Mouse (Mus musculus) left cerebral cortex, adult 2 months (tissue): ENCODE results near the gene Zfp202. TPM values are rescaled to one million over a fixed set of nuclear protein-coding genes. Genes with fewer than 3 reads are reported as not detected.

Experiments used
- DNase-seq, 2 experiments: peaks; one replicate each; pipeline ENCODE4 v3.0.0; 2021 to 2022; ENCODE audit warnings: low spot score in 2 of 2, mixed read lengths in 1 of 2; ENCODE audit errors: extremely low spot score in 1 of 2
- H3K27ac ChIP-seq: fragments of 200-600 bp; 2 replicates; pipeline ENCODE4 v1.8.1; 2022
- H3K4me3 ChIP-seq: fragments of 200-600 bp; 2 replicates; pipeline ENCODE4 v1.8.1; 2022
- CTCF ChIP-seq: fragments of 200-600 bp; IDR thresholded peaks from 2 replicates; pipeline ENCODE4 v1.8.1; 2022; ENCODE audit warnings: antibody characterized with exemption, mild to moderate bottlenecking, moderate library complexity
- intact Hi-C: fragments of 180-260 bp; cut with DNase I; formaldehyde crosslinking; loops from one replicate; pipeline ENCODE4 v1.15.1; 2025
- total RNA-seq, 2 experiments: library from RNA; stranded (reverse); gene quantifications; 2 replicates each; pipeline ENCODE4 v1.2.3; 2021

Gene Zfp202
- total RNA-seq, 2 experiments from 2014 or later: 3.2 to 4.0 TPM

DNA sequence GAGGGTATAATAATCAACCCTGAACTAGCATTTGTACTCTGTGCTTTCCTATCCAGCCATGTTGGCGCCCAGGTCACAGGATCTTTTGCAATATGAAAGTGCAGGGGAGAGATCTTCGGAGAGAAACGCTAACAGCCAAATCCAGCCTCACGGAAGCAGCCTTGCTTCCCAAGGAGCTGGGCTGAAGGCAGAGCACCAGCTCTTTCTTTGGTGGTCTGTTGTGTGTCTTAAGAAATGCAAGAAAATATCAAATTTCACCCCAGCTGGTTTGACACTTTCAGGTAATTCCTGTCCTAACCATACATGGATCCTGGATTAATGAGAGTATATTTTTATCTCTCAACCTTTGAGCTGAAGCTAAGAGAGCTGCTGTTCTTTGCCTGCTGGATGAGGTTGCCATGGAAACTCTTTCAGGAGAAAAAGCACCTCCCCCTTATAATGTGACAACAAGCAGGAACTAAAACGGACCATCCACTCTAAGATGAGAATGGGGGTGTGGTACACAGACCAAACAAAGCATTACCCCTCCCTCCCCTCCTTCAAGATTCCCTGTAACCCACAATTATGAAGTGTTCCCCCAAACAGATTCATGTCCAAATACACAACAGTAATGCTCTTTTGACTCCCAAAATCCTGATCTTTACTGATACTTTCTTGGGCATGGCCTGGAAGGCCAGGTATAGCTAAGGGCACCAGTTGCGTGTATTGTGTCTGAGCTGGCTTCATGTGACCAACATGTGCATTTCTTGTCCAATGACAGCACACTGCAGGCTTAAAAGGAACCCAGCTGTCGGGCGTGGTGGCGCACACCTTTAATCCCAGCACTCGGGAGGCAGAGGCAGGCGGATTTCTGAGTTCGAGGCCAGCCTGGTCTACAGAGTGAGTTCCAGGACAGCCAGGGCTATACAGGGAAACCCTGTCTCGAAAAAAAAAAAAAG, 50.1 kb downstream of the Zfp202 start:
- DNase-seq: peak; percentile 32 to 39
- Histone ChIP-seq H3K4me3 (peak overlapping the region; percentile 40), H3K27ac (peak overlapping the region; percentile 97)
- intact Hi-C loops: loop anchor here (2.0 kb wide), 1 partner anchor 29 kb away; no protein-coding TSS in a partner anchor
- TF ChIP-seq CTCF: no peak

DNA sequence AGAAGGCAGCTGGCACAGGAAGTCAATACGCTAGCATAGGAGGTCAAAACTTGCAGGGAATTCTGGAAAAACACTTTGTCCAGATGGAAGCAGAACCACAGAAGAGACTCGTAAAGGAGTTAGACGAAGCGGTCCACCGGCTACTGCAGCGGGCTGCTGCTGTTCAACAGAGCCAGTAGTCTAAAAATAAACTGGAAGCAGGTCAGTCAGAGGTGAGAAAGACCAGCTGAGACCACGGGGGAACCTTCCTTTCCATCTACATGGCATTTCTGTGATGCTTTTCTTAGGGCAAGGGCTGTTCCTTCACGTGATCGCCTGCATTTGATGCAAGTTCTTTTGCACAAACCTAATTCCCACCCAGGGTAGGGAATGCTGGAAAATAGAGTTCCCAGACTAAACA, 53.4 kb downstream of the Zfp202 start:
- no peak for TF ChIP-seq CTCF
- peak overlapping the region; percentile 19; the same call in 1 of the 2 replicates for H3K27ac ChIP-seq

GRCm38 (mm10) chr9:40245974-40246665, 54.0 kb downstream of the Zfp202 start:
- TF ChIP-seq CTCF: no peak
- no peak for DNase-seq
- Histone ChIP-seq H3K4me3 (no peak overlapping the region), H3K27ac (peak overlapping the region; percentile 57)
- intact Hi-C loops: loop anchor here (1.0 kb wide), 1 partner anchor 22 kb away; no protein-coding TSS in a partner anchor

More for the DNA sequence above, 53.4 kb downstream of the Zfp202 start:
- H3K4me3 ChIP-seq: no peak overlapping the region
- intact Hi-C loops: no loop called here
- DNase-seq: no peak

- H3K27ac ChIP-seq: no peak overlapping the region
- intact Hi-C loops: loop anchor here (1.0 kb wide), 1 partner anchor 22 kb away; no protein-coding TSS in a partner anchor
- TF ChIP-seq CTCF: no peak
- DNase-seq: no peak
- no peak overlapping the region for H3K4me3 ChIP-seq
These were observed 54.6 kb downstream of the Zfp202 start for GRCm38 (mm10) chr9:40246702-40247101.

GRCm38 (mm10) chr9:40249106-40249505, 57.0 kb downstream of the Zfp202 start:
- no peak for TF ChIP-seq CTCF
- Histone ChIP-seq H3K4me3 (no peak overlapping the region), H3K27ac (no peak overlapping the region)
- intact Hi-C loops: no loop called here
- DNase-seq: no peak

GRCm38 (mm10) chr9:40252459-40252858, 60.3 kb downstream of the Zfp202 start:
- no peak for DNase-seq
- TF ChIP-seq CTCF: no peak
- H3K27ac ChIP-seq: no peak overlapping the region
- intact Hi-C loops: no loop called here
- H3K4me3 ChIP-seq: no peak overlapping the region

Other genes starting within 250 kb of the Zfp202 start
- gene Olfr975, start 240.3 kb upstream of the Zfp202 start, total RNA-seq: not detected
- gene Olfr976, start 231.2 kb upstream of the Zfp202 start, total RNA-seq: not detected
- gene Olfr978, start 200.2 kb upstream of the Zfp202 start, total RNA-seq: not detected
- gene Olfr979, start 188.9 kb upstream of the Zfp202 start, total RNA-seq: not detected
- gene Olfr980, start 182.7 kb upstream of the Zfp202 start, total RNA-seq: not detected
- not detected for gene Olfr981, start 170.9 kb upstream of the Zfp202 start, total RNA-seq
- not detected for gene Olfr982, start 118.5 kb upstream of the Zfp202 start, total RNA-seq
- gene Olfr983, start 98.7 kb upstream of the Zfp202 start, total RNA-seq: not detected
- not detected for gene Olfr984, start 78.1 kb upstream of the Zfp202 start, total RNA-seq
- gene Olfr985, start 62.1 kb upstream of the Zfp202 start, total RNA-seq: not detected
- not detected for gene Tmem225, start 44.2 kb upstream of the Zfp202 start, total RNA-seq
- under 1 TPM in 1 of 2 experiments, not detected in 1; 0.09 TPM for gene Olfr986, start 11.4 kb upstream of the Zfp202 start, total RNA-seq
- 100 to 1,000 TPM; 110 to 116 TPM for gene Scn3b, start 76.9 kb downstream of the Zfp202 start, total RNA-seq